Mouse (Mus musculus) brain, adult 10 weeks (tissue): Measurements from ENCODE around the gene Bola2. TPM values are rescaled to one million over a fixed set of nuclear protein-coding genes. Genes with fewer than 3 reads are reported as not detected.

ENCODE experiments used
- polyA plus RNA-seq: library from polyadenylated mRNA; stranded (reverse); fragments of 350-450 nt; fragmentation: Illumina TruSeq; extraction: RNeasy Lipid Tissue Mini Kit (QIAGEN cat#74804); gene quantifications from one replicate; pipeline ENCODE4 v1.2.3, GENCODE M21; 2015; ENCODE audit warnings: low read depth, low replicate concordance

Bola2 gene
- 64.2 TPM for polyA plus RNA-seq

DNA sequence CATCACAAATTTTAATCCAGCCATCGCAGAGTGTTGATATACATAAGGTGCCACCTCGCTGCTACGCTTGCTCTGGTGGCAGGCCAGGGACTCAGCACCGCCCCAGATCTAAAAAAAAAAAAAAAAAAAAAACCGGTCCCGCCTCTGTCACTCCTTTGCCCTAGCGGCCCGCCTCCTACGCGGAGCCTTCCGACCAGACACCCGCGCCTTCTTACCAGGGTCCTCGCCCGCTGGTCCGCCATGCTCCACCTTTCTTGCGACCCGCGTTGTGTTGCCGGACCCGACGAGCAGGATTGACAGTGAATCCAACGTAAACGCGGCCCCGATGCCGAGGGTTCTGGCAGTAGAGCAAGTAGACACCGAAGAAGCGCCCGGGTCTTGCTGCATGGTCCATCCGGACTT, at the start of gene Bola2:
Gene Bola2 (plus strand): TSS at position 192 of the 402 bp plus-strand sequence.

DNA sequence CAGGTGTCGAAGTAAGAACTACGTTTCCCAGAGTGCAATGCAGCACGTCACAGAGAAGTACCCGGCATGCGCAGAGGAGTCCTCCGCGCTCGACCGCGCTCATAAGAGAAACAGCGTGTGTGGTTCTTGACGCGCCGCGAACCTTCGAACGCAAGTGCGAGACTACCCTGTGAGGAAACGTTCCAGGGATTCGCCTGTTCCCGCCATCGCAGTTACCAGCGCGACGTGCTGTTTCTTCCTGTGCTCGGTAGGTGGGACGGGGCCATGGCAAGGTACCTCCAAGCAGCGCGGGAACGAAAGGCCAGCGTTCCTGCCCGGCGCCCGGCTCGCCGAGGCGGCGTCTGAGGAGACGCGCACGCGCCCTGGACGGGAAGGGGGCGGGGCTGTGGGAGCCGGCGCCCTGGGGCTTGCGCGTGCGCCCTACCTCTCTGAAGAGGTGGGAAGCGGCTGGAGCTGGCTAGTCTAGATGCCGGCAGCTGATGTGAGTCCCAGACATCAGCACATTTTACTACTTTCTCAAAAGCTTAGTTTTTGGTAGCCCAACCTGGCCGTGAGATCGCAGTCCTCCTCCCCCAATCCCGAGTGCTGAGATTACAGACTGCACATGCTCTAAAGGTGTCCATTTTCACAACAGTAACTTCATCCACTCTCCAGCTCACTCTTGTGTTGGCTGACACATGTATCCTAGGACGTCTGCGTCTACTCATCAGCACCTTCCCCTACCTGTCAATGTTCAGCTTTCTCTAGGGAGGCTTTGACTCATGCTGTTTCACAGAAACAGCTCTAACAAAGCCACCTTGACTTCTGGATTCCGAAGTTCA, 45.8 kb upstream of the Bola2 start, which contains the start of gene Sgf29:
Gene Sgf29 (plus strand): TSS at position 79 of the 821 bp plus-strand sequence.

GRCm38 (mm10) chr7:126676207-126676606, 19.0 kb upstream of the Bola2 start, which contains the start of gene Sult1a1:
Gene Sult1a1 (minus strand): TSS chr7:126676432.

DNA sequence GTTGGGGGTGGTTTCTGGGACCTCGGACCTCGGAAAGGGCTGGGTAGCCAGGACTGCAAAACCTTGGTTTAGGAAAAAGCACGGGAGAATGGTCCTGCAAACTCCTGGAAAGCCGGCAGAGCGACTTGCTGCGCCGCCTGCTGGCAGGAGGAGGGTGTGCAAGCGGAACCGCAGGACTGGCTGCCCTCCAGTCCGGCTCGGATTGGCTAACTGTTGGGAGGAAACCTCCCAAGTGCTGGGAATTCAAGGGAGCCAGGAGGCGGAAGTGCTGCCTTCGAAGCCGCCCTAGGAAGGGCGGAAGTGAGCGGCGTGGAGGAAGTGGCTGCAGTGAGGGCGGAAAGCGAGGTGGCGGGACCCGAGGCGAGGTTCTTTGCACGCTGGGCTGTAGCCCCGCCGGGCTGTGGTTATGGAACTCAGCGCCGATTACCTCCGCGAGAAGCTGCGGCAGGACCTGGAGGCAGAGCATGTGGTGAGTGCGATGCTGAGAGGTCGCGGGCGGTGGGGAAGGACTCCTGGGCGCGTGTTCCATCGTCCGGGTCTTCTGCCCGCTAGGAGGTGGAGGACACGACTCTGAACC, 518 bp downstream of the Bola2 start, which contains the start of gene Slx1b:
Gene Slx1b (minus strand): TSS at position 154 of the 577 bp plus-strand sequence.

GRCm38 (mm10) chr7:126707442-126708174, 12.4 kb downstream of the Bola2 start, which contains the start of gene Coro1a:
Gene Coro1a (minus strand): TSS chr7:126707787.

Other genes with a start within 250 kb of the Bola2 start
- 3.4 TPM for gene Atp2a1, start 232.3 kb upstream of the Bola2 start, polyA plus RNA-seq
- gene Sh2b1, start 220.0 kb upstream of the Bola2 start, polyA plus RNA-seq: 59.1 TPM
- gene Tufm, start 208.0 kb upstream of the Bola2 start, polyA plus RNA-seq: 89.6 TPM
- 90.7 TPM for gene Atxn2l, start 192.0 kb upstream of the Bola2 start, polyA plus RNA-seq
- gene Eif3c, start 129.0 kb upstream of the Bola2 start, polyA plus RNA-seq: 135 TPM
- 0.80 TPM for gene Apobr, start 110.5 kb upstream of the Bola2 start, polyA plus RNA-seq
- gene Cln3, start 109.6 kb upstream of the Bola2 start, polyA plus RNA-seq: 21.6 TPM
- gene Il27, start 100.5 kb upstream of the Bola2 start, polyA plus RNA-seq: not detected
- 19.3 TPM for gene Nupr1, start 64.5 kb upstream of the Bola2 start, polyA plus RNA-seq
- gene Sgf29, start 46.1 kb upstream of the Bola2 start, polyA plus RNA-seq: 22.6 TPM
- 21.5 TPM for gene Sult1a1, start 19.0 kb upstream of the Bola2 start, polyA plus RNA-seq
- gene Slx1b, start 383 bp downstream of the Bola2 start, polyA plus RNA-seq: 14.6 TPM
- 136 TPM for gene Coro1a, start 12.4 kb downstream of the Bola2 start, polyA plus RNA-seq
- 169 TPM for gene Mapk3, start 64.2 kb downstream of the Bola2 start, polyA plus RNA-seq
- 2.1 TPM for gene Gdpd3, start 70.9 kb downstream of the Bola2 start, polyA plus RNA-seq
- gene Ypel3, start 81.6 kb downstream of the Bola2 start, polyA plus RNA-seq: 387 TPM
- gene Tbx6, start 86.1 kb downstream of the Bola2 start, polyA plus RNA-seq: 1.5 TPM
- gene Ppp4c, start 97.1 kb downstream of the Bola2 start, polyA plus RNA-seq: 61.6 TPM
- gene Fam57b, start 102.3 kb downstream of the Bola2 start, polyA plus RNA-seq: 55.7 TPM
- gene 4930451I11Rik, start 136.2 kb downstream of the Bola2 start, polyA plus RNA-seq: not detected
- 32.7 TPM for gene Doc2a, start 152.0 kb downstream of the Bola2 start, polyA plus RNA-seq
- gene Hirip3, start 166.6 kb downstream of the Bola2 start, polyA plus RNA-seq: 46.0 TPM
- gene Ino80e, start 167.0 kb downstream of the Bola2 start, polyA plus RNA-seq: 57.0 TPM
- gene Taok2, start 189.3 kb downstream of the Bola2 start, polyA plus RNA-seq: 79.3 TPM
- gene Tmem219, start 227.5 kb downstream of the Bola2 start, polyA plus RNA-seq: 29.0 TPM
- 159 TPM for gene Kctd13, start 233.5 kb downstream of the Bola2 start, polyA plus RNA-seq